Mouse (Mus musculus): ENCODE measurements at regions not wholly inside any gene's neighbourhood (a gene's known extent, or its start where the extent isn't known, plus 50 kb on each side); places are given as distances from the start of the nearest gene placed in this dataset.

DNA sequence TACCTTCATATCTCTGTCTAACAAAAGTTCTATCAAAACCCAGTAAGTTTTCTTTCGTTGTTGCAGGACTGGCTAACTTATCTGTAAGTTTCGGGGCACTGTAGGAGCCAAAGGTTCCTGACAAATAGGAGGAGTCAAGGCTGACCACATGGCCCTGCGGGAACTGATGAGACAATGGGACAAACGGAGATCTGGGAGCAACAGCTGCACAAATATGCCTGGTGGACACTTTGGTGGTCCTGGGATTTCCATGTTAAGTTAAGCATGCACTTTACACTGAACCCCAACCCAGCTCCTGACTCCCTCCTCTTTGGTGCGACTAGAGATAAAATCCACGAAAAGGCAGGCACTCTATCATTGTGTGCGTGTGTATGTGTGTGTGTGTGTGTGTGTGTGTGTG is 50.7 kb upstream of the Smtn start:
- TF ChIP-seq CTCF (IDR thresholded peaks at IDR 0.05) (no peak), EP300 (IDR thresholded peaks at IDR 0.05) (no peak)
